Mouse (Mus musculus) layer of hippocampus, postnatal 36 days (tissue): ENCODE results near the gene Ptcra. TPM values are rescaled to one million over a fixed set of nuclear protein-coding genes. Genes with fewer than 3 reads are reported as not detected.

ENCODE experiments used
- DNase-seq, 2 experiments: peaks; one replicate each; pipeline ENCODE4 v3.0.0; 2022
- total RNA-seq, 2 experiments: library from RNA; stranded (reverse); gene quantifications; 2 replicates each; pipeline ENCODE4 v1.2.3; 2021

The Ptcra gene
- total RNA-seq, 2 experiments from 2014 or later = 0.30 TPM; not detected in 1

GRCm38 (mm10) chr17:46771025-46771424 lies 7.5 kb upstream of the Ptcra start:
- DNase-seq = no peak

GRCm38 (mm10) chr17:46770546-46770945 lies 7.0 kb upstream of the Ptcra start:
- no peak for DNase-seq

GRCm38 (mm10) chr17:46767868-46768267 lies 4.4 kb upstream of the Ptcra start:
- DNase-seq = no peak

GRCm38 (mm10) chr17:46764916-46765315 lies 1.4 kb upstream of the Ptcra start:
- DNase-seq = peak in 1 of 2 experiments; percentile 44

- DNase-seq = no peak
Observed at GRCm38 (mm10) chr17:46758753-46759152, 4.8 kb downstream of the Ptcra start.

GRCm38 (mm10) chr17:46751794-46752556 lies 11.5 kb downstream of the Ptcra start, which contains the start of gene Cnpy3:
TSS of gene Cnpy3 (minus strand) at chr17:46752214.
- DNase-seq = peak; percentile 95 to 97

- no peak for DNase-seq
Observed at GRCm38 (mm10) chr17:46751056-46751793, 12.3 kb downstream of the Ptcra start.

- no peak for DNase-seq
Observed at GRCm38 (mm10) chr17:46750580-46750979, 12.9 kb downstream of the Ptcra start.

- no peak for DNase-seq
Observed at GRCm38 (mm10) chr17:46749282-46749681, 14.2 kb downstream of the Ptcra start.

- DNase-seq = no peak
Observed at GRCm38 (mm10) chr17:46747806-46748205, 15.7 kb downstream of the Ptcra start.

- DNase-seq = no peak
Observed at GRCm38 (mm10) chr17:46747234-46747633, 16.3 kb downstream of the Ptcra start.

- DNase-seq = no peak
Observed at GRCm38 (mm10) chr17:46745506-46745905, 18.0 kb downstream of the Ptcra start.

GRCm38 (mm10) chr17:46742986-46743385 lies 20.5 kb downstream of the Ptcra start:
- DNase-seq = no peak

- no peak for DNase-seq
Observed at GRCm38 (mm10) chr17:46741305-46741704, 22.2 kb downstream of the Ptcra start.

GRCm38 (mm10) chr17:46736160-46736559 lies 27.4 kb downstream of the Ptcra start:
- no peak for DNase-seq

GRCm38 (mm10) chr17:46735287-46735686 lies 28.2 kb downstream of the Ptcra start:
- no peak for DNase-seq

GRCm38 (mm10) chr17:46734055-46734454 lies 29.5 kb downstream of the Ptcra start:
- no peak for DNase-seq

- no peak for DNase-seq
Observed at GRCm38 (mm10) chr17:46728904-46729318, 34.6 kb downstream of the Ptcra start, which contains the start of gene Gnmt. TSS of gene Gnmt (minus strand) at chr17:46729168.

- DNase-seq = no peak
Observed at GRCm38 (mm10) chr17:46728496-46728895, 35.0 kb downstream of the Ptcra start.

GRCm38 (mm10) chr17:46728021-46728420 lies 35.5 kb downstream of the Ptcra start:
- no peak for DNase-seq

GRCm38 (mm10) chr17:46727271-46727670 lies 36.2 kb downstream of the Ptcra start:
- no peak for DNase-seq

- DNase-seq = no peak
Observed at GRCm38 (mm10) chr17:46725731-46726645, 37.5 kb downstream of the Ptcra start.
